Mouse (Mus musculus) olfactory bulb, adult 2 months (tissue): ENCODE data around the gene Mta1.

Experiments used
- CTCF ChIP-seq: fragments of 200-500 bp; IDR thresholded peaks from 2 replicates; pipeline ENCODE4 v1.5.1; 2012; ENCODE audit warnings: low read depth, mild to moderate bottlenecking, low read length, moderate library complexity; ENCODE audit not compliant: insufficient read depth
- POLR2A ChIP-seq: fragments of 200-500 bp; IDR thresholded peaks from 2 replicates; pipeline ENCODE4 v1.6.1; 2012; ENCODE audit warnings: mild to moderate bottlenecking, low read depth, low read length, moderate library complexity; ENCODE audit not compliant: insufficient read depth

GRCm38 (mm10) chr12:113098530-113099151, 563 bp downstream of the Mta1 start:
- no peak for TF ChIP-seq CTCF
- no peak for TF ChIP-seq POLR2A
